Mouse (Mus musculus): ENCODE measurements at regions not wholly inside any gene's neighbourhood (a gene's known extent, or its start where the extent isn't known, plus 50 kb on each side); places are given as distances from the start of the nearest gene placed in this dataset.

DNA sequence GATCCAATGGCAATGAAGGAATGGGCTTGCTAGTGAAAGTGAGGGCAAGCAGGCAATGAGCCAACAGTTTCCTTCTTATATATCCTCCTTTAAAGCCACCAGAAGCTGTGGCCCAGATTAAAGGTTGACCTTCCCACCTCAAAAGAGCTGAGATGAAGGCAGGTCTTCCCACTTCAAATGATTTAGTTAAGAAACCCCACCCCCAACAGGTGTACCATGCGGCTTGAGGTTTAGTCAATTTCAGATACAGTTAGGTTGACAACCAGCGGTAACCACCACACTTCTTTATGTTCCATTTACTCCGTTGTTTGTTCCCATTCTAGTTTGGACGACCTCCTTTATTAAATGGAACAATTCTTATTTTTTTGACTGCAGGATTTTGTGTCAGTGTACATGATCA lies 317.8 kb upstream of the Ptger4 start:
- no peaks in the 10 kb centered on the region for H3K4me1 ChIP-seq (replicated peaks)
- no peak overlapping the region for H3K4me2 ChIP-seq (replicated peaks)
- H3K4me3 ChIP-seq (replicated peaks): no peak overlapping the region
- no peaks in the 10 kb centered on the region for H3K27me3 ChIP-seq
- H3K27ac ChIP-seq: no peak overlapping the region
- H3K9me3 ChIP-seq: no peaks in the 10 kb centered on the region
- H3K36me3 ChIP-seq: no peaks in the 10 kb centered on the region
- no peak for ATAC-seq
- WGBS: 93% methylated on average over 4 of the region's 4 CpGs
- H3K9ac ChIP-seq (replicated peaks): no peak overlapping the region

DNA sequence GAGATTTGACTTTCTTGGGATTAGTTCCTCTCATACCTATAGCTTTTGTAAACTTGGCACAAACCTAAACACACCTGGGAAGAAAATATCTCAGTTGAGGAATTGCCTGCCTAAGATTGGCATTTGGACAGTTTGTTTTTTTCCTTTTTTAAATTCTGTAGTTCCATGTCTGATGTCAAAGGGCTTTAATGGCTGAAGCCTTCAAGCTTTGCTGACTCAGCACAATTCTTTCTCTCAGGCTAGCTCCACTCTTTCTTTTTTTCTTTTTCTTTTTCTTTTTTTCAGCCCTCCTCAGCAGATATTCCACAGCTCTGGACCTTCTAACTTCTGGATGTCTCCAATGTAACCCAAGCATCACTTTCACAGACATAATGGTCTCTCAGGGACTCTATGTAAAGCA lies 330.4 kb upstream of the Ptger4 start:
- Histone ChIP-seq H3K27ac (no peak overlapping the region), H3K27me3 (no peaks in the 10 kb centered on the region), H3K9me3 (no peaks in the 10 kb centered on the region), H3K4me1 (replicated peaks) (no peaks in the 10 kb centered on the region), H3K9ac (replicated peaks) (no peak overlapping the region), H3K4me2 (replicated peaks) (no peak overlapping the region), H3K4me3 (replicated peaks) (no peak overlapping the region), H3K36me3 (no peaks in the 10 kb centered on the region)
- no peak for ATAC-seq

DNA sequence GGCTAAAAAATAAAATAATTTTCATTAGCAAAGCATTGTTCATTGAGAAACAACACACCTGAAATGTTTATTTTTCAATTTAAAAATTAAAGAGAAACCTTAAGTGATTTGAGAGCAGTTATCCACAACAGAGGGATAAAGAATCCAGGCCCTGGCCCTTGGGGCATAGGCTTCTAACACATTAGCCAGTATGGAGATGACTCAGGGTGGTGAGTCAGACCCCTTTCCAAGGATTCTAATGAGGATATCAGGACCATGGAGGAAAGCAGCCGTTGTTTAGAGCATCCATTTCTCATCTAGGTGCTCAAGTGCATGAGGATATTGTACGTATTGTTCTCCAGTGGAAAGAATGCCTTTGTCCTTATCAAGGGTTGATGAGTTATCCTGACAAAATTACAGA lies 335.6 kb upstream of the Ptger4 start:
- no peak overlapping the region for H3K9ac ChIP-seq (replicated peaks)
- H3K4me1 ChIP-seq (replicated peaks): no peaks in the 10 kb centered on the region
- no peaks in the 10 kb centered on the region for H3K27me3 ChIP-seq
- 88% methylated on average over 2 of the region's 2 CpGs for WGBS
- no peak overlapping the region for H3K4me2 ChIP-seq (replicated peaks)
- H3K4me3 ChIP-seq (replicated peaks): no peak overlapping the region
- H3K9me3 ChIP-seq: no peaks in the 10 kb centered on the region
- ATAC-seq: no peak
- no peak overlapping the region for H3K27ac ChIP-seq
- no peaks in the 10 kb centered on the region for H3K36me3 ChIP-seq

DNA sequence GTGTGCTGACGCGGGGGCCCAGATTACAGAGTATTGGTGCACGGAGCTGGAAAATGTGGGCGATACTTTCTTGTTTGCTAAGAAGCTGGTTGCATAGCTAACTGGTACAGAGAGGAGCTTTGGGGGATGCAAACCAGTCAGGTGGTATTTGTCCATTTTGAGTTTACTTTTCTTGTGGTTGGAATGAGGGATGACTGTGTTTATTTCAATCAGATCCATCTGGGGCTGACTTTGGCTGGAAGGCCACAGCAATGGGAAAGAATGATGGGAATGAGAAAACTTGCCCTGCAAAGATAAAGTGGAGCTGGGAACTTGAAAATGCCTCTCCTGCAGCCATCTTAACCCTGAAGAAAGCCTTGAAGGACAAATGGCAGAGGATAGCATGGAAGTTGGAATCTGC lies 336.4 kb upstream of the Ptger4 start:
- Histone ChIP-seq H3K27me3 (no peaks in the 10 kb centered on the region), H3K4me3 (replicated peaks) (no peak overlapping the region), H3K4me2 (replicated peaks) (no peak overlapping the region), H3K9me3 (no peaks in the 10 kb centered on the region), H3K27ac (no peak overlapping the region), H3K36me3 (no peaks in the 10 kb centered on the region), H3K9ac (replicated peaks) (no peak overlapping the region), H3K4me1 (replicated peaks) (no peaks in the 10 kb centered on the region)
- ATAC-seq: no peak
- WGBS: over 99% methylated on average over 4 of the region's 4 CpGs

DNA sequence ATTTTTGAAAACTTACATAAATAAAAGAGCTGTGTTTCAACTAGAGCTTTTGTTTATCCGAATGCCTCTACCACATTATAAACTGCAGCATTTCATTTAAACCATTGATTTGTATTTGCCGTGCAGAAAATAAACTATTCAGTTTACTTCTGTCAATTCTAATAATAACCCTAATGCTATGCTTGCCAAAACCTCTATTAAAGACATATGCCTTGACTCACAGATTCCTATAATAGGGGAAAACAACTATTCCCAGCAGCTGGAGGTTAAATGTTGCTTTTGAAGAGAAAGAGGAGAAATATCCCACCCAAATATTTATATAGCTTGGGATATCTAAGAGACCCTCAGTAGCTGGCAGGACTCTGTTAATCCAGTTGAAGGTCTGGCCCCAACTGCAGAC lies 340.4 kb upstream of the Ptger4 start:
- H3K27ac ChIP-seq: no peak overlapping the region
- H3K9me3 ChIP-seq: no peaks in the 10 kb centered on the region
- ATAC-seq: no peak
- no peaks in the 10 kb centered on the region for H3K36me3 ChIP-seq
- H3K4me2 ChIP-seq (replicated peaks): no peak overlapping the region
- H3K4me1 ChIP-seq (replicated peaks): no peaks in the 10 kb centered on the region
- H3K27me3 ChIP-seq: no peaks in the 10 kb centered on the region
- WGBS: 92% methylated on average over 2 of the region's 2 CpGs
- H3K4me3 ChIP-seq (replicated peaks): no peak overlapping the region
- no peak overlapping the region for H3K9ac ChIP-seq (replicated peaks)

DNA sequence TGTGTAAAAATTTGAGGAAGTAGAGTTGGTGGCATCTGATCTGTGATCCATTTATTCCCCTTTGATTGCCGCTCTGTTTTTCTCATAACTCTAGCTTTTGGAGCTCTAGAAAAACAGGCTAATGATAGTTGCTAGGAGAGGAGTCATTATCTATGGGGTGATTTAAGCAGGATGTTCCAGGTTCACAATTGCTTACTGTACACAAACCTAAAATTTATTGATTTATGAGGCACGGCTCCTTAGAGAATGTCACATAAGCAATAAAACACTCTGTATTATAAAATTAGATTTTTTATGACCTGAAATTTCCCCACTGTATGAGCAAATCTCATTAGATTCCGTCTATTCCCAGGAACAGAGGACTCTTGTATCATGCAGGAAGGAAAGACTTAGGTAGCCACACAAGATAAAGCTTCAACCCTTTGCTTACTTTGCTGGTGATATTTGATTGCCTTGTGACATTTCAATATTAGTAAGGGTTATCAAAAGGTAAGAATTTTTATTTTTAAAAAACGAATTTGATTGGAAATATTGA lies 360.8 kb upstream of the Ptger4 start:
- no peak for ATAC-seq
- 73% methylated on average over 4 of the region's 4 CpGs for WGBS
- H3K4me3 ChIP-seq (replicated peaks): no peak overlapping the region

DNA sequence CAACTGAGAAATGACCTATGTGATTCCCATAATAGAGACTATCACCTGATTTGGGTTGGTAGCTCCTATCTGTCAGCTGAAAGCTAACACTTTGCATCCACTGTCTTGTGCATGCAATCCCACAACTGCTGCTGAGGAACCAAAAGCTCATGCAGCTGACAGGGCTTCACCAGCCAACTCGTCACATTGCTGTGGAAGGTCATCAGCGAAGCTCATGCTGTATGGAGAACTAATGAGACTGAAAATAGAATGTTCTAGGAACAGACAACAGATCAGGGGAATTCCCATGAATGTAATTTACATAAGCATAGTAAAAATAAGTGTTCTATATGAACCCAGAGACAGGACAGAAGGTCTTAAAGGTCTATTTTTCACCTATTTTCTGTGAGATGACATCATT lies 363.5 kb upstream of the Ptger4 start:
- 82% methylated on average over 2 of the region's 2 CpGs for WGBS
- H3K27me3 ChIP-seq: no peaks in the 10 kb centered on the region
- no peak for ATAC-seq

More for the DNA sequence above, 360.8 kb upstream of the Ptger4 start:
- no peaks in the 10 kb centered on the region for H3K36me3 ChIP-seq
- H3K27me3 ChIP-seq: no peaks in the 10 kb centered on the region
- H3K9me3 ChIP-seq: no peaks in the 10 kb centered on the region
- H3K4me2 ChIP-seq (replicated peaks): no peak overlapping the region
- no peak overlapping the region for H3K9ac ChIP-seq (replicated peaks)
- no peak overlapping the region for H3K27ac ChIP-seq
- no peaks in the 10 kb centered on the region for H3K4me1 ChIP-seq (replicated peaks)

DNA sequence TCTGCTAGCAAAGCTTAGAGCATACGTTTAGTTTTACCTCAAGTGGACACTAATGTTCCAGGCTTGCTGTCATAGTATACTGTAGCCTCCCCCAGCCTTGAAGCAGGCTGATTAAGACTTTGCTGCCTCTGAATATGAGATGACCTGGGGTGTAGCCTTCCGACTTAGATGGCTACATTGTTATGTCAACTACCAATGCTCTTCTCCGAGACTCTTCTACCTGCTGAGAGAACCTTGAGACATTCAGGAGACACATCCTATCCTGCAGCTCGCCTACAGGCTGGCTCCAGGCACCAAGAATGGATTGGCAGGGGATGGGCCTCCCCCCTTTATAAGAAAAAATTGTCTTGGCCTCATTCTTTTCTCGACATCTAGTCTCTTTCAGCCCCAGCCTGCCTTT lies 379.0 kb upstream of the Ptger4 start:
- WGBS: 79% methylated on average over 5 of the region's 5 CpGs
- H3K27me3 ChIP-seq: no peaks in the 10 kb centered on the region
- H3K9ac ChIP-seq (replicated peaks): no peak overlapping the region
- no peak overlapping the region for H3K4me3 ChIP-seq (replicated peaks)
- H3K4me1 ChIP-seq (replicated peaks): no peaks in the 10 kb centered on the region
- H3K9me3 ChIP-seq: no peaks in the 10 kb centered on the region
- no peak for ATAC-seq
- no peak overlapping the region for H3K27ac ChIP-seq
- H3K4me2 ChIP-seq (replicated peaks): no peak overlapping the region
- no peaks in the 10 kb centered on the region for H3K36me3 ChIP-seq

More for the DNA sequence above, 363.5 kb upstream of the Ptger4 start:
- H3K4me2 ChIP-seq (replicated peaks): no peak overlapping the region
- H3K9ac ChIP-seq (replicated peaks): no peak overlapping the region
- no peak overlapping the region for H3K27ac ChIP-seq
- no peak overlapping the region for H3K4me3 ChIP-seq (replicated peaks)
- H3K9me3 ChIP-seq: no peaks in the 10 kb centered on the region
- no peaks in the 10 kb centered on the region for H3K36me3 ChIP-seq
- no peaks in the 10 kb centered on the region for H3K4me1 ChIP-seq (replicated peaks)

DNA sequence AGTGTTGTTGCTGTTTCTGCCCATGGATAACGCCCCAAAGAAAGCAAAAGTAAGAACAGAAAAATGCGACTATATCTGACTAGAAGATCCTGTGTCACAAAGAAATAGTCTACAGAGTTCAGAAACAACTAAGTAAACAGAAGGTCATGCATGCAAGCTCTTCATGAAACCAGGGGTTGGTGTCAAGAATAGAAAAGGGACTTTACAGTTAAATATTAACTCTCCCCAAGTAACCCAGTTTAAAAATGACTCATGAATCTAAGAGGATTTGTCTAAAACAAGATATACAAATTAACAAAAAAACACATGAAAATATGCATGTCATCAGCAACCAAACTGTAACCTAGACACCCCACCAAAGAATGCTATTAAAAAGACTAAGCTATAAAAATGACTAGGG lies 381.4 kb upstream of the Ptger4 start:
- Histone ChIP-seq H3K9me3 (no peaks in the 10 kb centered on the region), H3K27ac (no peak overlapping the region), H3K36me3 (no peaks in the 10 kb centered on the region), H3K4me2 (replicated peaks) (no peak overlapping the region), H3K4me3 (replicated peaks) (no peak overlapping the region), H3K4me1 (replicated peaks) (no peaks in the 10 kb centered on the region), H3K9ac (replicated peaks) (no peak overlapping the region), H3K27me3 (no peaks in the 10 kb centered on the region)
- 89% methylated on average over 2 of the region's 2 CpGs for WGBS
- no peak for ATAC-seq

DNA sequence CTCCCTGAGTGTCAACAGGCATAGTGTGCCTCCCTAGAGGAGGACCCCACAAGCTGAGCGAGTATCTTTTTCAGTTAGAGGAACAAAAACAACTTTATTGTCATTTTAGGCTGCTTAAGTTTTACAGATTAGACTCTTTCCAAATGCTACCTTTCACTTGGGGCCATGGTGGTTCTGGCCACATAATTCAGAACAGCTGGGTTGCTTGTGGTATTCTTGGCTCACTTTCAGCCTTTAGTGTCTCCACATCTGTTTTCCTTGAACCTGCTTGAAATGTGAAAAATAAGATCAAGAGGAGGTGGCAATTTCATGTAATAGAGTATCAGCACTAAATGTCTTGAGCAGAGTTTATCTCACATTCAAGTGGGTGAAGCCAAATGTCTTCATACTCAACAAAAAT lies 402.7 kb upstream of the Ptger4 start:
- WGBS: 81% methylated on average over 1 of the region's 1 CpGs
- ATAC-seq: no peak
- Histone ChIP-seq H3K9ac (replicated peaks) (no peak overlapping the region), H3K4me2 (replicated peaks) (no peak overlapping the region), H3K27ac (no peak overlapping the region), H3K36me3 (no peaks in the 10 kb centered on the region), H3K4me3 (replicated peaks) (no peak overlapping the region), H3K4me1 (replicated peaks) (no peaks in the 10 kb centered on the region), H3K27me3 (no peaks in the 10 kb centered on the region), H3K9me3 (no peaks in the 10 kb centered on the region)

DNA sequence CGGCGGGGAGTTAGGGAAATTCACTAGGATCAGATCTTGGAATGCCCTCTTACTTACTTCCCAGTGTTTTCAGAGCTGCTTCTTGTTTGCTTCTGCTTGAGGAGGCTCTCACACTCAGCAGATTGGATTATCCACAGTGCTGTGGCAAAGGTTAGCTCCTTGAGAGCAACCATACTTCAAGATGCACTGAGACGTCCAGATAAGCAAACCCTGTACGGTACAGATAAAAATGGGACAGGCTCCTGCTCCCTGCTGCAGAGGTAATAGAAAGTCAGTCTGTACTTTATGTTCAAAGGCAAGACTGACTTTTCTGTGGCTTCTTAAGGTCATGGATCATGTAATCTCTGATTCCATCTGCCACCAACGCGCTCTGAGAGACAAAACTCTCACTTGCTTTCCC lies 414.8 kb upstream of the Ptger4 start:
- Histone ChIP-seq H3K9me3 (no peaks in the 10 kb centered on the region), H3K36me3 (no peaks in the 10 kb centered on the region), H3K9ac (replicated peaks) (no peak overlapping the region), H3K4me1 (replicated peaks) (no peaks in the 10 kb centered on the region), H3K4me3 (replicated peaks) (no peak overlapping the region), H3K27ac (no peak overlapping the region), H3K27me3 (no peaks in the 10 kb centered on the region), H3K4me2 (replicated peaks) (no peak overlapping the region)
- 84% methylated on average over 6 of the region's 6 CpGs for WGBS
- ATAC-seq: no peak

DNA sequence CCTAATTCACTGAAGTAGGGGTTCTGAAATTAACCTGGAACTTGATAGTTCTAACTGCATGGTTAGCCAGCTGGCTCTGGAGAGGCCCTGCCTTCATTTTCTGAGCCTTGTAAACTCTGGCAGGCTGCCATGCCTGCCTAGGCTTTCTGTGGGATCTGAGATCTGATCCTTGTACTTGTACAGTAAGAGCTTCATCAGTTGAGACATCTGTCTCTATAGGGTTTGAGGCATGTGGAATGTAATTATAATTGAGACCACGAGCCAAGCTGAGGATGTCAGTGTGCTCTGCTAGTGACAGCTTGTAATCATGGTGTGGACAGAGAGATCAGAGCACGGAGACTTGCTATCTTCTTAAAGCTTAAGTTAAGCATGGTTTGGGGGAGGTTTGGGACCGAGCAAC lies 416.8 kb upstream of the Ptger4 start:
- no peaks in the 10 kb centered on the region for H3K4me1 ChIP-seq (replicated peaks)
- no peaks in the 10 kb centered on the region for H3K27me3 ChIP-seq
- H3K4me3 ChIP-seq (replicated peaks): no peak overlapping the region
- no peaks in the 10 kb centered on the region for H3K36me3 ChIP-seq
- no peak overlapping the region for H3K9ac ChIP-seq (replicated peaks)
- no peak for ATAC-seq
- WGBS: 78% methylated on average over 3 of the region's 3 CpGs
- no peaks in the 10 kb centered on the region for H3K9me3 ChIP-seq
- no peak overlapping the region for H3K4me2 ChIP-seq (replicated peaks)
- no peak overlapping the region for H3K27ac ChIP-seq

DNA sequence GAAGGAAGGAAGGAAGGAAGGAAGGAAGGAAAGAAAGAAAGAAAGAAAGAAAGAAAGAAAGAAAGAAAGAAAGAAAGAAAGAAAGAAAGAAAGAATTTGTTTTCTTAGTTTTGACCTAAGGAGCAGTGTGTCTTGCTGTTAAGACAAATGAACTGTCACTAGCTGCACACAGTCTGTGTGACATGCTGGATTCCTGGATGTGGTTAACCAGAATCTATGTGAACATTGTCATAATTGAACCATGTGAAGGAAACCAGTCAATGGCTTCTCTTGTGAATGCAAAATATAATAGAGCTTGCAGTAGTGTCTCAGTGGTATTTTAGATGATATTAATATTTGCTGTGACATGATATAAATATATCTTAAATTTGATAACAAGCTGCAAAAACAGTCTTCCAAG lies 427.8 kb upstream of the Ptger4 start:
- Histone ChIP-seq H3K27ac (no peak overlapping the region), H3K9ac (replicated peaks) (no peak overlapping the region), H3K36me3 (no peaks in the 10 kb centered on the region), H3K27me3 (no peaks in the 10 kb centered on the region), H3K4me1 (replicated peaks) (no peaks in the 10 kb centered on the region), H3K4me2 (replicated peaks) (no peak overlapping the region), H3K9me3 (no peaks in the 10 kb centered on the region), H3K4me3 (replicated peaks) (no peak overlapping the region)
- ATAC-seq: no peak
